Mouse (Mus musculus) large intestine, adult 2 months (tissue): ENCODE measurements around the gene Tbc1d16. TPM values are rescaled to one million over a fixed set of nuclear protein-coding genes. Genes with fewer than 3 reads are reported as not detected.

Source experiments
- DNase-seq: peaks from one replicate; pipeline ENCODE4 v3.0.0-alpha.2; 2012; ENCODE audit warnings: low read depth, low spot score
- WGBS: fragments of 180-500 bp; shearing (Covaris S2); methylation state at CpG from one replicate; pipeline ENCODE4 v1.1.7; 2018; 5-methylcytosine and 5-hydroxymethylcytosine counted together
- polyA plus RNA-seq: library from polyadenylated mRNA; depleted of rRNA; stranded (reverse); fragments of >200 nt; gene quantifications from 2 replicates; pipeline ENCODE4 v1.2.3, GENCODE M21; 2012

Gene Tbc1d16
- polyA plus RNA-seq, 1 experiment, result 4.0 TPM

DNA sequence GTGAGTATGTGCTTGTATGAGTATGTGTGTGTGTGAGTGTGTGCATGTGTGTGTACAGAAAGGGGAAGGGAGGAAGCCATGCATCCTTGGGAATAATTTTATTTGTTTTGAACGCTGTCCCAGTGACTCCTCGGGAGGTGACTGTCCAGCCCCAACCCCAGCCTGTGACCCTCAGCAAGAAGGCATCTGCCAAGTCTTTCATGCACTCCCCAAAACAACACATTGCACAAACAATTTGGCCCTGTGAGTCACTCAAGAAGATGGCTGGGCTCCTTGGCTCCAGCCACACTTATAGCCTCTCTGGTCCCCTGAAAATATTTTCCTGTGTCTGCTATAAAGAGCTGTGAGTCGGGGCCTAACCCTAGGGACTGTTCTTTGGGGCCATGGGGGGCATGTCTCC is 41.9 kb downstream of the Tbc1d16 start:
- WGBS, result 53% methylated on average over 3 of the region's 3 CpGs
- no peak for DNase-seq

DNA sequence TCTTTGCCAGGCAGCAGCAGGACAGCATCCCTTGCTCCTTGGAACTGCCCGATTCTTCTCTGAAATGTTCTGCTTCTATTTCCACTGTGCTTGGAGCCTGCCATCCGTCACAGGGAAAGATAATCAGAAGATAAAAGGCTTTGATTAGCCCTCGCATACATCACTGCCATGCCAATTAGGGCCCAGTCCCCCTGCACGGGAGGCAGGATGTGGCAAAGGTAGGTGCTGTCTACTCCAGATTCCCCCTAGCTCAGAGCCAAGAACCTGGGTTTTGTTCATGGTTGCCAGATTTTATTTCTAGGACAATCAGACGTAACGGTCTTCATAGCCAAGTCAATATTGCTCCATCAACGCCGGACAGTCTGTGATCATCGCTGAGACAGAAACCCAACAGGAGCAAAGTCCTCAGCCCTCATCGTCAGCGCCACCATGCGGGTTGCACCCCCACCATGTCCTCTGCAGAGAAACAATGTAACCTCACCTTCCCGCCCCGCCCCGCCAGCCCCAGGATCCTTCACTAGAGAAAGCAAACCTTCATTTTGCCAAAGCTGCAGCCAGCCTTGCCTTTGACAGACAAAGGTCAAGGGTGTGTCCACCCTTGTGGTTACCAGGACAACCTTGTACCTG is 44.5 kb downstream of the Tbc1d16 start:
- WGBS, result 45% methylated on average over 15 of the region's 15 CpGs
- DNase-seq, result no peak

DNA sequence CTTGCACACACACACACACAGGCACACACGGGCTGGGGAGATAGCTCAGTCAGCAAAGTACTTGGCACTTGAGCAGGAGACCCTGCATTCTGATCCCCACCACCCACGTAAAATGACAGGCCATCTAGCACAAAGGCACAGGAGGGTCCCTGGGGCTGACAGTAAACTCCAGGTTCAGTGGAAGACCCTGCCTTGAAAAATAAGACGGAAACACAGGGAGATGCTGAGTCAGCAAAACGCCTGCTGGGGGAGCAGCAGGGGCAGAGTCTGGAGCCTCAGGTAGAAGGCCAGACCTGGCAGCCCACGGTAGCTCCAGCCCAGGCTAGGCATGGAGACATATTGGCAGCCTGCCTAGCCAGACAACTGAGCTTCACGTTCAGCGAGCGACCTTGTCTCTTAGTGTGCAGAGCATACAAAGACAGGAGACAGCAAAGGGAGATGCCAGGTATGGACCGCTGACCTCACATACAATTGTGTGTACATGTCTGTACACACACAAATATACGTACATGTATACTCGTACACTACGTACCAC is 46.4 kb downstream of the Tbc1d16 start:
- 82% methylated on average over 12 of the region's 12 CpGs for WGBS

DNA sequence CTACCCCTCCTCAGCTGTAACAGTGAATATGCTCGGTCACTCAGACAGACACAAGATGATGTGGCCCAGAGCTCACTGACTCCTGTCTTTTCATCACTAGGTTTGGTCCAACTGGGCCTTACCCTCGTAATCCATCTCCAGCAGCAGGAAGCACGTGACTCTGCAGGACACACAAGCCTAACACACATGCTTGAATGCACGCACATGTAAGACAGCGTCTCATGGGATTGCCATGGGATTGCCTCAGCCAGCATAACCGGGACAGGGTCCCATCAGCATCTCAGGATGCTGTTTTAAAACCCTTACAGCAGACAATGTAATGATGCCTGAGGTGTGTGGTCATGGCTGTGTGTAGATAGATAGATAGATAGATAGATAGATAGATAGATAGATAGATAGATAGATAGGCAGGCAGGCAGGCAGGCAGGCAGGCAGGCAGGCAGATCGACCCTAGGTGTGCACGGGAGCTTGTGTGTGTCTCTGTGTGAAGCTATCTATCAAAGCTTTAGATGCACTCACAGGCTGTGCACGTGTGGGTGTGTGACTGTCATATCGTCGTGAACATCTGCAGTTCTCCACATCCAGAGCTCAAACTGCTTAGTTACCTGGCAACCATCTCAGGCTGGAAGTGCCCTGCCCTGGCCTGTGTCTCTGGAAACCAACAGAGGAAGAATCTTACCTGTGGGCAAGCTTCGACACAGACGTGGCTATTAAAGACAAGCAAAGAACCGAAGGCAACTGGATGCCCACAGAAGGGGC is 47.3 kb downstream of the Tbc1d16 start:
- 80% methylated on average over 14 of the region's 14 CpGs for WGBS

More for the DNA sequence above, 46.4 kb downstream of the Tbc1d16 start:
- DNase-seq, result no peak

DNA sequence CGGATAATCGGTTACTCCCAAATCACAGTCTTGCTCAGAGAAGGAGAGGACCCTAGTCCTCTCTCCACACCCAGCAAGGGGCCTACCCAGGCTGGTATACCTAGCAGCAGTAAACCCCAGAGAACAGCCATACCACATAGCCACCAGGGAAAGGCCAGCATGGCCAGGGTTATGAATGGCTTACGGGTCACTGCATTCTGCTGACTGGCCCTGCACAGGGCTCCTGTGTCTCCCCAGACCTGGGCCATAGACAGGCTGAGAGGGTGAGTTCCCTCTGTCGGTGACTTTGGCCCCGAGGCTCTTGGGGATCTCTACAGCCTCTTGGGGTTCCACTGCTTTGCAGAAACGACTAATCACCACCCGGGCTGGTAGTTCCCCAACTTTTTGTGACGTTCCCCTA is 50.0 kb downstream of the Tbc1d16 start:
- no peak for DNase-seq
- WGBS, result 89% methylated on average over 8 of the region's 8 CpGs

More for the DNA sequence above, 47.3 kb downstream of the Tbc1d16 start:
- no peak for DNase-seq

DNA sequence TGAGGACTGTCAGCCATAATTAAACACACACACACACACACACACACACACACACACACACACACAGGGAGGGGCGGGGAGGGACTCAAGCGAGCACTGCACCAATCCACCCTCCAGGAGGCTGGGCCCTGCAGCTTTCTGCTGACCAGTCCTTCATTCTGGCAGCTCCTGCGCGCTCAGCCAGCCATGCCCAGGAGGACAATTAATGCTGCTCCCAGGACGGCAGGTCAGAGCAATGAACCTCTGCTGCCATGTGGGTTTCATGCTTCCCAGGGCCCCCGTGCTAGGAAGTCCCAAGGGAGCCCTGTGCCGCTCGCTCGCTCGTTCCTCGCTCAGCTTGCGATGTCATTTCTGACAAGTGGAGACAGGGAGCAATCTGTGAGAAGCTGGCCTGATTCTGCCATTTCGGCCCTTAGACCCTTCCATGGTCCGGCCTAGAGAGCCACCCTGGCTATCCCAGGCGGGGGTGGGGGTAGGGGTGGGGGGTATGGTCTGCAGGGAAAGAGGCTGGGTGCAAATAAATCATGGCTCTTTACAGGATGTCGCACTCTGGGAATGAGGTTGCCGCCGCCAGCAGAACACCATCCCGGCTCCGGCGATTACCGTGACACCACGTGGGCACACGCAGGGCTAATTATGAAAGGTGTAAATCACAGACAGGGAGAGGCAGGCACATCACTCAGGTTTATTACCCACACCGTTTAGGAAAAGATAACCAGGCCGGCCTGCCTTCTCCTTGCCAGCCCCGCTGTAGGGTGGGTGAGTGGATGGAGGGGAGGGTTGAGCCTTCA is 51.7 kb downstream of the Tbc1d16 start:
- no peak for DNase-seq
- WGBS, result 63% methylated on average over 27 of the region's 27 CpGs

DNA sequence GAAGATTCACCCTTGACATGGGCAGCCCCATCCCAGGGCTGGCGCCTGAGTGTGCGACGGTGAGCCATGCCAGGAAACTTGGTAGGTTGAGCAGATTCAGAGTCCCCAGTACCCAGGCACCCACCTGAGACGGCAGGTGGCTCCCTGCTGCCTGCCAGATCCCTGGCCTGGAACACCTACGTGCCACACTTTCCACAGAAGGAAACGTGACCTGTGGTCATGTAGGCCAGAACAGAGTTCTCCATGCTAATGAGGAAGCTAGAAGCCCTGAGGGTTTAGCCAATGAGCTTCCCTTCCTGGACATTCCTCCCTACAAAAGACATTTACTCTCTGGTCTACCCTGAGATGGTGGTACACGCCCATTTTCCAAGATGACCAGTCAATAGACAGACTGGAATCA is 56.7 kb downstream of the Tbc1d16 start:
- no peak for DNase-seq
- 87% methylated on average over 7 of the region's 7 CpGs for WGBS

DNA sequence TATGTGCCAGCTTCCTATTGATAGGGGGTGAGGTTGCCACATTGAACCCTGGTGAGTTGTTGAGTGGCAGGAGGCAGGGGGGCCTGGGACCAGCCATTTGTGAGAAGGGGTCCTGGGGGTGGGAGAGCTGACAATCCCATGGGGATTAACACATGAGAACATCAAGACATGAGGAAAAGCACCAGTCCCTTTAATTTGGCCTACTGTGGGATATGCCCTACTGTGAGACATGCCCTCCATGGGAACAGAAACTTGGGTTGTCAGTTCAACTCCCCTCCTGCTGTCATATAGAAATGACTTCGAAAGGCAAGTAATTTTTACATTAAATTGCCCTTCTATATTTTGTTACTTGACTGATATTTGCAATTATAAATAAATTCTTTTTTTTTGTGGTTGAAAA is 59.4 kb downstream of the Tbc1d16 start:
- WGBS, result 86% methylated on average over 1 of the region's 1 CpGs
- DNase-seq, result no peak

DNA sequence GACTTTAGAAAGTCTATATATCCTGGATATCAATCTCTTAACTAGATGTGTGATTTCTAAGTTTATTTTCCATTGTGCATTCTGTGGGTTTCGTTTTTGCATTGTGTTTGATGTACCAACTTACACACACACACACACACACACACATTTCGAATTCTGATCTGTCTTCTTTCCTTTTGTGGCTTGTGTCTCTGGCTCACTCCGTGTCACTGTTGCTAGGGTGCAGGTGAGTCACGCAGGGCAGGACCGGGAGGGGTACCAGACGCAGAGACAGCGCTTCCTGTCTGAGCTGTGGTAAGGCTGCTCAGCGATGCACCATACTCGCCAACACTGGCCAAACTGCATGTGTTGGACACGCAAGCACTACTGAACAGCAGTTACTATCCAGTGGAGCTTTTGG is 62.3 kb downstream of the Tbc1d16 start:
- 48% methylated on average over 10 of the region's 10 CpGs for WGBS
- DNase-seq, result no peak

DNA sequence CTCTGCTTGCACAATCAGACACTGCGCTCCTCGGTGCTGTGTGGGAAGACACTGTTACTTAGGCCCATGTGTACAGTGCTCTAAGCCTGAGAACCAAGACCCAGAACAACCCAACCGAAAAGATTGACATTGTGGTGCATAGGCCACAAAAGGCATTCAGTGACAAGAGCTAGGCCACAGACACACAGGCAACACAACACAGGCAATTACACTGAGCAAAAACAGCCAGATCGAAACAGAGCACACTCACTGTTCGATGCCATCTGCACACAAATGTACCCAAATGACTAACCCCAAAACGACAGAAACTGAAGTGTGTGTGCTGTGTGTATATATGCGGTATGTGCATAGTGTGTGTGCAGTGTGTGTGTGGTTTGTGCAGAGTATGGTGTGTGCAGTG is 63.9 kb downstream of the Tbc1d16 start:
- 90% methylated on average over 7 of the region's 7 CpGs for WGBS
- DNase-seq, result no peak

DNA sequence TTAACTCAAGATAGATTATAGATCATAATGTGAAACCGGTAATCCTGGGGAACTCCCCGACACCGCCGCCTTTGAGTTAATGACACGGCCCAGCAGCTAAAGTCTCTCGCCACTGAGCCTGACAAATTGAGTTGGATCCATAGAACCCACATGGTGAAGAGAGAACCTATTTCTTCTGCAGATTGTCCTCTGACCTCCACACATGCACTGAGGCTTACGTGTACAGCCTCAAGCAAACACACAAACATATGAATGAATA is 64.6 kb downstream of the Tbc1d16 start:
- 79% methylated on average over 7 of the region's 7 CpGs for WGBS
- DNase-seq, result no peak

DNA sequence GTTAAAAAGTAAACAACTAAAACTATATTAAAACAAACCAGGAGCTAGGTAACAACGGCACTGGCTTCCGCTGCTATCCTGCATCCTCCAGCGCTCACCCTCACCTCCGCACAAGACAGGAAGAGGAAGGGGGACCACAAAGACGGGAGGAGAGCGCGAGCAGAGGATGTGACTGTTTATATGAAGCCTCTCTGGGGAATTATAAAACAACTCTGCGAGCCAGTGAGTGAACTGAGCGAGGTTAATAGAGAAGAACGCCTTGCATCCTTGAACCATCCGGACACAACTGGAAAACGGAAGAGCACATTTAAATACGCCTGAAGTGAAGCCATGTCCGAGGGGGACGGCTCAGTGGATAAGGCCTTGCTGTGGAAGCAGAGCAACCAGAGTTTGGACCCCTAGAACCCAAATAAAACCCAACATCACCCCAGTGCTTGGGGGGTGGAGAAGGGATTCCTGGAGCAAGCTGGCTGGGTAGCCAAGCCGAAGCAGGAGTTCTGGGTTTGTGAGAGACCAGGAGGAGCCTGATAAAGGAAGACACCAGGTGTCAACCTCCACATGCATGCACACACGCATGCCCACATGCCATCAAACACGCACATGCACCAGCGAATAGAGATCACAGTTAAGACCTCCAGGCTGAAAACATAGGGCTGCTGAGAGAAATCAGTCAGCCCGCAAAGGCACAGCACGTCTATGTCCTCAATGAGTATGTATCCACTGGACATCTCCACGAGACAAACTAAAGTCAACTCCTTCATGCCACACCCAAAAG is 65.2 kb downstream of the Tbc1d16 start:
- WGBS, result 64% methylated on average over 22 of the region's 22 CpGs
- DNase-seq, result no peak

DNA sequence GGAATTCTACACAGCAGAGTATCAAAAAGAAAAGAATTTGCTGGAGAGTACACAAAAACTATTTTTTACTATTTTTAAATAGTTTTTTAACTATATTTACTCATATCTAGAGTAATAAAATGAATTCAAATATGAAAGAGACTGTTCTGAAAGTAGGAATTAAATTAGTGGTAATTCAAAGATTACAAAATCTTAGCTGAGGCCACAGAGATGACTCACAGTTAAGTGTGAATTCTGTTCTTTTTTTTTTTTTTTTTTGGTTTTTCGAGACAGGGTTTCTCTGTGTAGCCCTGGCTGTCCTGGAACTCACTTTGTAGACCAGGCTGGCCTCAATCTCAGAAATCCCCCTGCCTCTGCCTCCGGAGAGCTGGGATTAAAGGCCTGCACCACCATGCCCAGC is 66.6 kb downstream of the Tbc1d16 start:
- no peak for DNase-seq
- 89% methylated on average over 2 of the region's 2 CpGs for WGBS

DNA sequence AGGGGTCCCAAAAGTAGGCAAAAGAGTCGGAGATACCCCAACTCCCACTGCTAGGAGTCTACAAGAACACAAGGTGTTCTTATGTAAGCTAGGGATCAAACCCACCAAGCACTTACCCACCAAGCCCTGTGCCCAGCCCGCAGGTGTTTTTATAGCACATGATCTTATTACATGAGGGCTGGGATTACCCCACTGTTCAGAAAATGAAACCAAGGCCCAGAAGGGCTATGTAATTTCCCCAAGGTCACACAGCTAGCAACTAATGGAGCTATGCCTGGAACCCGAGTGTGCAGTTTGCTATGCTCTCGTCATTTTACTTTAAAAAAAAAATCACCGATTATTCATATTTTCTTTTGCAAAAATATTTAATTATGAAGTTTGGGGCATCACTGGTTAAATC is 68.2 kb downstream of the Tbc1d16 start:
- no peak for DNase-seq
- 67% methylated on average over 5 of the region's 5 CpGs for WGBS

DNA sequence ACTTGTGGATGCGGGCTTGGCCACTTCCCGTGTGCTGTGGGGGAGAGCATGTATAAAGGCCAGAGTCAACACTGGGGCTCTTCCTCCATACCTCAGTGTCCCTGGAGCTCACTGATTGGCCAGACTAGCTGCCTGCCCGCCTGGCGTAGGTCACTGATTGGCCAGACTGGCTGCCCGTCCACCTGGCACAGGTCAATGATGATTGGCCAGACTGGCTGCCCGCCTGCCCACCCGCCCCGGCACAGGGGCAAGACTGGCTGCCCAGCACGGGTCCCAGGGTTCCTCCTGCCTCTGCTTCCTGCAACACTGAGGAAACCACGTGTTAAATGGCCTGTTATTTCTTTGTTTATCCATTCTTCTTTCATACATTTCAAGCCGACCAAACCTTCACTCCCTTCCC is 68.8 kb downstream of the Tbc1d16 start:
- no peak for DNase-seq
- 50% methylated on average over 11 of the region's 11 CpGs for WGBS

DNA sequence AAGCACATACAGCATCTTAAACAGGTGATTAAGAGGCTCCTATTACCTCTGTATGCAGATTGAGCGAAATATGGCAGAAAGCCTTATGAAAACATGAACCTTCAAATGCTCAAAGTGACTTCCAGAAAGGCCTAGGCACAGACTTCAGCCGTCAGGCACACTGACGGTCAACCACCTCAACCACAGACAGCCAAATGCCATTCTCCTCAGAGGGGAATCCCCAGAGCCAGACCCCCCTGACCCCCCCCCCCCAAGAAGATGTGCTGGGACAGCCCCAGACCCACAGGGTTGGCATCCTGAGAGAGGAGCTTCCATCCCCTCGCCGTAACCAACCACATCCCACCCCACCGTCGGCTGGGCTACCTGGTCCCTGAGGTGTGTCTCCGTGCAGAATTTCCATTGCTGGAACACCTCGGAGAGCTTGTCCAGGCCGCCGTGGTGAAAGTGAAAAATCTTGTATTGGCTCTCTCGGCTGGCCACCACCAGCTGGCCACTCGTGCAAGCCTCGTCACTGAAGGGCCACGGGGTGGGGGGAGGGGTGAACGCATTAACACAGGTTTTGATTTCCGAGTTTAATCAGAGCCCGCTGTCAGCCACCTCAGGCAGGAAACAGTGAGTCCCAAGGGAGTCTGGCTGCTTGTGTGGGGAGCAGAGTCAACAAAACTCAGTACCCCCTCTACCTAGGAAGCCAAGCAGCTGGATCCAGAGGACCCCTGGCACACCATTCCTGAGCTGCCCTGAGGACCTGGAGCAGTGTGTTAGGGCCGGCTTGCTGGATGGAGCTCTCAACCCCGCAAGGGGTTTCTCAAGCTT is 70.7 kb downstream of the Tbc1d16 start:
- no peak for DNase-seq
- WGBS, result 75% methylated on average over 20 of the region's 20 CpGs

DNA sequence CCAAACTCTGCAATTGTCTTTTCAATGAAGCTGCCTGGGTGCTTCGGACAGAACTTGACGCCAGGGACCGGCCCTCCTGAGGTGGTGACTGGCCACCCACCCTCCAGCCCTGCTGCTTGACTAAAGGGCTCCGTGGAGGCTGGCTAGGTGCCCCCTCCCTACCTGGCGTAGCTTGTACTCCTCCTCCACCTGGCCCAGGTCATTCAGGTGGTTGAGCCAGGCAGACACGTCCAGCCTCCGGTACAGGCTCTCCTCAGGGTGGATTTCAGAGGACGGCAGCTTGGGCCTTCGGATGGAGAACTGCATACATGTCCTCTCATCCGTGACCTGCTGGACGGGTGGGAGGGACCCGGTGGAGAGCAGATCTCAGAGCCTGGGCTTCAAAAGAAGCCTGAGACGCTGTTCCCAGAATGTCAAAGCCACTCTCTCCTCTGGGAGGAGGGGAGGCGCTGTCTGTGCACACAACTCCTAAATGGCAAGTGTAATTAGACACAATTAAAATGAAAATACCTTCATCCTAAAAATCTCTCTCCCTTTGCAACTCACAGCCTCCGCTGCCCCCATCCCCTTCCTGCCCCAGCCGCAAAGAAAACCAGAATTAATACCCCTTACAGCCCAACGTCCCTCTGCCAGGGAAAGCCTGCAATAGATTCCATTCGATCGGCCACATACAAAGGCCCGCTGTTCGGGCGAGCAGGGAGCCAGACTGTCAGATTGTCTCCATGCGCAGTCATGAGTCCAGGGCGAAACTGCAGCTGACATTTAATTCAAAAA is 71.6 kb downstream of the Tbc1d16 start:
- DNase-seq, result no peak

DNA sequence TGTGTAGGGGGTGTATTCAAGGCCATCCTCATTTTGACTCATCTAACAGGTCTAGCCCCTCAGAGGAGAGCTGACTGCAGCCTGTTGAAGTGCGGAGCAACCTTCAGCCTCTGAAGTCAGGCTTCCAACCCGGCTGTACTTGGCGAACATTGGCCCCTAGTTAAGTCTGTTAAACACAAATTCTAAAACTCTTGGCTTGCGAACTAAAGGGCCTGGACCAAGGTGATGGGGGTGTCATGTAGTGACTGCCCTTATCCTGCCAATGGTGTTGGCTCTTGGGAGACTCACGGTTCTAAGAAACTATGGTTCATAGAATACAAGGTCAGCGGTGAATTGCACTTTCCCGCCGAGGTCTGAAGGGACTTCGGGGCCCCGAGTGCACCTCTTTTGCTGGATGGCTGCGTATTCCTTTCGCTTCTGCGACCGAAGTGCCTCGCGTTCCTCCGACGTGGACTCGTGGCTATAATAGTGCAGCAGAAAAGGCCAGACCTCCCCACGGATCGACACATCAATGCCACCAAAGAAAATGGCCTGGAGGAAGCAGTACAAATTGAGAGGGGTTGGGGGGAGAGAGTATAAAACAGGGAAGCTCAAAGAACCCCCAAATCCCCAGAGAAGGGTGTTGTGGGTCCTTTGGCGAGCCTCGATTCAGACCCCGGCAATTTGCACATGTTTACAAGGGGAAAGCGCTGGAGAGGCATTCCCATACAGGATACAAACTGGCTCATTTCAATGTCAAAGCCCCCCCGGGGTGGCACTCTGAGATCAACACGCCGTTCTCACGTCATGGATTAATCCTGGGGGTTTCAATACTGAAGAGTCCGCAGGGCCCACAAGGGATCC is 72.4 kb downstream of the Tbc1d16 start:
- 78% methylated on average over 30 of the region's 30 CpGs for WGBS
- no peak for DNase-seq

More for the DNA sequence above, 71.6 kb downstream of the Tbc1d16 start:
- 79% methylated on average over 24 of the region's 24 CpGs for WGBS
